9 mouse cellular contexts compared by ENCODE assay signal in genomic region chr2:21368351-21369170, GRCm38 (mm10). TPM values are rescaled to one million over a fixed set of nuclear protein-coding genes. Genes with fewer than 3 reads are reported as not detected.
DNase-seq lines count a peak whose midpoint lies in the region; ATAC-seq lines count a peak whose summit lies in the region.
"Had no signal": no experiment of that assay in that cellular context is flagged by ENCODE, and none has a peak within 500 bp of the region (broad histone marks: within the 10 kb centered on the region; RNA-seq: fewer than 3 reads in every experiment).

No protein-coding gene starts in this region.

- intact Hi-C loops in gastrocnemius, postnatal 14 days (cut with DNase I; ENCODE audit: low total_unique reads) = no loop called here
- intact Hi-C loops in heart, postnatal 10 days (cut with DNase I) = no loop called here

- WGBS in midbrain, embryonic 10.5 days = 12% methylated on average over 44 of the region's 44 CpGs

- peak; percentile 33 for DNase-seq in gastrocnemius, postnatal 10 days
- DNase-seq in gastrocnemius, postnatal 14 days = no peak
- DNase-seq in 3134 (ENCODE audit: extremely low read depth, insufficient read length, low spot score) = peak; percentile 4
- peak; percentile 54 to 61 for DNase-seq in cerebellum, postnatal 36 days
- DNase-seq in heart, postnatal 10 days = peak; percentile 8 to 22
- DNase-seq in midbrain, embryonic 10.5 days (ENCODE audit: low spot score) = peak; percentile 34

- no peak overlapping the region for H3K27ac ChIP-seq in midbrain, embryonic 10.5 days (replicated peaks)

- no peaks in the 10 kb centered on the region for H3K36me3 ChIP-seq in midbrain, embryonic 10.5 days

- H3K4me3 ChIP-seq in midbrain, embryonic 10.5 days = peak overlapping the region; percentile 62

- H3K27me3 ChIP-seq in midbrain, embryonic 10.5 days (ENCODE audit: low read depth, poor library complexity, severe bottlenecking) = peaks cover 27% of the 10 kb centered on the region

- H3K4me1 ChIP-seq in midbrain, embryonic 10.5 days = peaks cover 16% of the 10 kb centered on the region

- no peaks in the 10 kb centered on the region for H3K9me3 ChIP-seq in midbrain, embryonic 10.5 days (replicated peaks)

- ATAC-seq in inflammation-experienced regulatory T-cells, adult 6 months = no peak
- no peak for ATAC-seq in activated CD4-positive, CD25-positive, alpha-beta regulatory T cell, adult 4 months

RNA-seq across cellular contexts. Expression of gene Gpr158, which starts 1.2 kb away (rescaled TPM):
- total RNA-seq in gastrocnemius, postnatal 10 days (2021) = under 1 TPM; 0.09 TPM
- under 1 TPM; 0.02 to 0.06 TPM for total RNA-seq in gastrocnemius, postnatal 14 days (2021)
- under 1 TPM in 1 of 2 experiments, not detected in 1; 0.05 TPM for total RNA-seq in heart, postnatal 10 days (2021)
- polyA plus RNA-seq in midbrain, embryonic 10.5 days (2016; fragmentation: Nextera tagmentation; extraction: Ambion mirVana) = 0.16 and 0.27 TPM in 2 replicates
- polyA plus RNA-seq in inflammation-experienced regulatory T-cells, adult 6 months (2017; shearing (Covaris generic)) = not detected
- not detected for polyA plus RNA-seq in activated CD4-positive, CD25-positive, alpha-beta regulatory T cell, adult 4 months (2017; shearing (Covaris generic))
- polyA plus RNA-seq: liver, embryonic 16.5 days had no signal
